Mouse (Mus musculus) midbrain, embryonic 11.5 days (tissue): ENCODE measurements around the gene Gm20509. TPM values are rescaled to one million over a fixed set of nuclear protein-coding genes. Genes with fewer than 3 reads are reported as not detected.
"Not testable (repeated sequence)": the region's sequence is repeated elsewhere in the genome, so short reads cannot be mapped to it uniquely, and the experiment has no call there.

Experiments
- ATAC-seq: fragments of 200-750 bp; cut with Nextera tagmentation; 2 replicates; pipeline ENCODE4 v1.8.0; 2017; ENCODE audit warnings: moderate TSS enrichment, moderate library complexity; ENCODE audit not compliant: low FRiP score
- DNase-seq: peaks from one replicate; pipeline ENCODE4 v3.0.0; 2015; ENCODE audit warnings: low spot score; ENCODE audit errors: missing footprints
- H3K27ac ChIP-seq: fragments of 300-500 bp; sonication (generic); 2 replicates; pipeline ENCODE4 v1.5.1; 2014; ENCODE audit warnings: low read depth, low read length
- H3K27me3 ChIP-seq: fragments of 300-500 bp; sonication (generic); 2 replicates; pipeline ENCODE4 v1.6.1; 2014; ENCODE audit warnings: mild to moderate bottlenecking, low read length, moderate library complexity, mixed read lengths; ENCODE audit not compliant: control insufficient read depth, insufficient read depth
- H3K36me3 ChIP-seq: fragments of 300-500 bp; sonication (generic); 2 replicates; pipeline ENCODE4 v1.6.1; 2014; ENCODE audit warnings: mild to moderate bottlenecking, low read length, moderate library complexity, mixed read lengths; ENCODE audit not compliant: control insufficient read depth, insufficient read depth
- H3K4me1 ChIP-seq: fragments of 300-500 bp; sonication (generic); 2 replicates; pipeline ENCODE4 v1.6.1; 2014; ENCODE audit warnings: low read length; ENCODE audit not compliant: control insufficient read depth, insufficient read depth
- H3K4me2 ChIP-seq: fragments of 300-500 bp; sonication (generic); 2 replicates; pipeline ENCODE4 v1.6.1; 2014; ENCODE audit warnings: mild to moderate bottlenecking, moderate library complexity
- H3K4me3 ChIP-seq: fragments of 300-500 bp; sonication (generic); 2 replicates; pipeline ENCODE4 v1.5.1; 2014; ENCODE audit warnings: low read depth, low read length
- H3K9ac ChIP-seq: fragments of 300-500 bp; sonication (generic); 2 replicates; pipeline ENCODE4 v1.6.1; 2014; ENCODE audit warnings: low read length
- H3K9me3 ChIP-seq: fragments of 300-500 bp; sonication (generic); 2 replicates; pipeline ENCODE4 v1.6.1; 2016; ENCODE audit warnings: low read length; ENCODE audit not compliant: control insufficient read depth
- WGBS: fragments of 180-500 bp; shearing (Covaris S2); extraction: QIAGEN DNeasy Blood & Tissue Kit; methylation state at CpG from one replicate; pipeline ENCODE4 v1.1.7; 2014; 5-methylcytosine and 5-hydroxymethylcytosine counted together
- polyA plus RNA-seq: library from polyadenylated mRNA; unstranded; fragments of >200 nt; fragmentation: Nextera tagmentation; extraction: Ambion mirVana; gene quantifications from 2 replicates; pipeline ENCODE4 v1.2.1, GENCODE M21; 2014

The Gm20509 gene
- polyA plus RNA-seq, 1 experiment from 2014 or later: not detected

- no peaks in the 10 kb centered on the region for H3K9me3 ChIP-seq
- no peak overlapping the region for H3K27ac ChIP-seq
- H3K36me3 ChIP-seq: no peaks in the 10 kb centered on the region
- H3K27me3 ChIP-seq: no peaks in the 10 kb centered on the region
- DNase-seq: no peak
- H3K9ac ChIP-seq: no peak overlapping the region
- no peak overlapping the region for H3K4me2 ChIP-seq
- WGBS: 90% methylated on average over 5 of the region's 5 CpGs
- ATAC-seq: no peak
- no peak overlapping the region for H3K4me3 ChIP-seq
- no peaks in the 10 kb centered on the region for H3K4me1 ChIP-seq
Observed at GRCm38 (mm10) chr9:73073169-73073568, 29.1 kb upstream of the Gm20509 start.

DNA sequence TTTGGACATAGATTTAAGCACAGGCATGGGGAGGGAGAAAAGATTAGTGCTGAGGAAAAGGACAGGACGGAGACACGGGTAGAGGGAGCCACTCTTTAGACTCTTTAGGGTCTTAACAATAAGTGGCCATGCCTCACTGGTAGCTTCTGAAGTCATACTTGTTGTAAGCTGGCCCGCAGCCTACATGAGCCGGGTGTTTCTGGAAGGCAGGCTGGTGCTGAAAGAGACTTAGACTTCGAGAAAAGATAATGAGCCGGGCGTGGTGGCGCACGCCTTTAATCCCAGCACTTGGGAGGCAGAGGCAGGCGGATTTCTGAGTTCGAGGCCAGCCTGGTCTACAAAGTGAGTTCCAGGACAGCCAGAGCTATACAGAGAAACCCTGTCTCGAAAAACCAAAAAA is 22.9 kb upstream of the Gm20509 start:
- not testable (repeated sequence) for H3K4me3 ChIP-seq, H3K9me3 ChIP-seq, H3K27me3 ChIP-seq, H3K27ac ChIP-seq, H3K4me2 ChIP-seq, H3K9ac ChIP-seq, H3K36me3 ChIP-seq, ATAC-seq, H3K4me1 ChIP-seq
- WGBS: 85% methylated on average over 10 of the region's 12 CpGs
- DNase-seq: peak; percentile 69

- Histone ChIP-seq H3K9ac (no peak overlapping the region), H3K27ac (no peak overlapping the region), H3K4me2 (no peak overlapping the region), H3K36me3 (no peaks in the 10 kb centered on the region), H3K4me3 (no peak overlapping the region), H3K27me3 (no peaks in the 10 kb centered on the region), H3K9me3 (no peaks in the 10 kb centered on the region), H3K4me1 (no peaks in the 10 kb centered on the region)
- WGBS: 34% methylated on average over 7 of the region's 7 CpGs
- peak; percentile 72 for DNase-seq
- ATAC-seq: no peak
Observed at GRCm38 (mm10) chr9:73079801-73080325, 22.4 kb upstream of the Gm20509 start.

- no peaks in the 10 kb centered on the region for H3K36me3 ChIP-seq
- H3K27ac ChIP-seq: no peak overlapping the region
- no peak overlapping the region for H3K4me3 ChIP-seq
- H3K4me1 ChIP-seq: no peaks in the 10 kb centered on the region
- 80% methylated on average over 8 of the region's 8 CpGs for WGBS
- peak; percentile 82 for DNase-seq
- no peak overlapping the region for H3K4me2 ChIP-seq
- no peak for ATAC-seq
- no peaks in the 10 kb centered on the region for H3K27me3 ChIP-seq
- no peak overlapping the region for H3K9ac ChIP-seq
- no peaks in the 10 kb centered on the region for H3K9me3 ChIP-seq
Observed at GRCm38 (mm10) chr9:73082291-73083000, 19.8 kb upstream of the Gm20509 start.

- WGBS: 75% methylated on average over 6 of the region's 6 CpGs
- Histone ChIP-seq H3K9me3 (no peaks in the 10 kb centered on the region), H3K9ac (no peak overlapping the region), H3K36me3 (no peaks in the 10 kb centered on the region), H3K4me2 (no peak overlapping the region), H3K27ac (no peak overlapping the region), H3K27me3 (no peaks in the 10 kb centered on the region), H3K4me1 (no peaks in the 10 kb centered on the region), H3K4me3 (no peak overlapping the region)
- ATAC-seq (no peak), DNase-seq (no peak)
Observed at GRCm38 (mm10) chr9:73083956-73084355, 18.3 kb upstream of the Gm20509 start.

DNA sequence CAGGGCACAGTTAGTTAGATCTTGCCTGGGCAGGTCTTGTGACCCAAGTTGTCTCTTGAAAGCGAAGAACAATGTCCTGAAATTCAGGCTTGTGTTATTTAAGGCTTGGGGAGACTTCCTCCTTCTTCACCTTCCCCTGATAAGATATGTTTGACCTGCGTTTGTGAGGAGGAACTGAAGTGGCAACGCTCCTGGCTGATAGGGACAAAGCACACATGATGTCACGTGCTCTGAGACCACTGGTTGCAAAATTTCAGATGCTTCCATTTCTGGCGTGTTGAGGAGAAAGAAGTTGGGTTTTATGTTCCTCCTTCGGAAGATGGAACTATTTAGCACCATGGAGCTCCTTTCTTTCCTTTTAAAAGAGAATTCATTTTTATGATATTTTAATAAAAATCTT is 16.4 kb upstream of the Gm20509 start:
- ATAC-seq (no peak), DNase-seq (peak; percentile 59)
- Histone ChIP-seq H3K9me3 (no peaks in the 10 kb centered on the region), H3K4me1 (no peaks in the 10 kb centered on the region), H3K4me2 (no peak overlapping the region), H3K27ac (no peak overlapping the region), H3K27me3 (no peaks in the 10 kb centered on the region), H3K9ac (no peak overlapping the region), H3K4me3 (no peak overlapping the region), H3K36me3 (no peaks in the 10 kb centered on the region)
- WGBS: 86% methylated on average over 6 of the region's 6 CpGs

- H3K9me3 ChIP-seq: no peaks in the 10 kb centered on the region
- DNase-seq: peak; percentile 14
- no peaks in the 10 kb centered on the region for H3K36me3 ChIP-seq
- 71% methylated on average over 8 of the region's 8 CpGs for WGBS
- no peak overlapping the region for H3K27ac ChIP-seq
- no peaks in the 10 kb centered on the region for H3K4me1 ChIP-seq
- H3K4me3 ChIP-seq: no peak overlapping the region
- no peak overlapping the region for H3K4me2 ChIP-seq
- no peak overlapping the region for H3K9ac ChIP-seq
- H3K27me3 ChIP-seq: no peaks in the 10 kb centered on the region
- no peak for ATAC-seq
Observed at GRCm38 (mm10) chr9:73087121-73087520, 15.1 kb upstream of the Gm20509 start.

- 86% methylated on average over 5 of the region's 5 CpGs for WGBS
Observed at GRCm38 (mm10) chr9:73087581-73087980, 14.7 kb upstream of the Gm20509 start.

GRCm38 (mm10) chr9:73089222-73089920 is 12.9 kb upstream of the Gm20509 start:
- DNase-seq: no peak
- ATAC-seq: no peak
- H3K36me3 ChIP-seq: no peaks in the 10 kb centered on the region
- no peak overlapping the region for H3K4me3 ChIP-seq
- no peak overlapping the region for H3K9ac ChIP-seq
- no peaks in the 10 kb centered on the region for H3K27me3 ChIP-seq
- no peaks in the 10 kb centered on the region for H3K9me3 ChIP-seq
- H3K27ac ChIP-seq: no peak overlapping the region
- H3K4me2 ChIP-seq: no peak overlapping the region
- no peaks in the 10 kb centered on the region for H3K4me1 ChIP-seq
- 82% methylated on average over 16 of the region's 16 CpGs for WGBS

More at GRCm38 (mm10) chr9:73087581-73087980, 14.7 kb upstream of the Gm20509 start:
- DNase-seq (peak; percentile 49), ATAC-seq (no peak)
- Histone ChIP-seq H3K4me3 (no peak overlapping the region), H3K4me2 (no peak overlapping the region), H3K27me3 (no peaks in the 10 kb centered on the region), H3K36me3 (no peaks in the 10 kb centered on the region), H3K9ac (no peak overlapping the region), H3K27ac (no peak overlapping the region), H3K4me1 (no peaks in the 10 kb centered on the region), H3K9me3 (no peaks in the 10 kb centered on the region)
